Mouse (Mus musculus) gastrocnemius, adult 18-20 months (tissue): ENCODE measurements around the gene Tuba8. TPM values are rescaled to one million over a fixed set of nuclear protein-coding genes. Genes with fewer than 3 reads are reported as not detected.

Experiments
- DNase-seq: peaks from one replicate; pipeline ENCODE4 v3.0.0; 2021; ENCODE audit warnings: low spot score
- long read RNA-seq, 2 experiments: library from polyadenylated mRNA; stranded (forward); transcript quantifications; one replicate each; pipeline ENCODE4 v2.0.0; 2021
- total RNA-seq, 2 experiments: library from RNA; stranded (reverse); gene quantifications; 2 replicates each; pipeline ENCODE4 v1.2.3; 2021

The Tuba8 gene
- total RNA-seq, result 100 to 1,000 TPM; 193 to 210 TPM
- long read RNA-seq, experiment 1, transcript Tuba8-201 (5 exons, 2,263 nt), result major isoform, 471 of 546 reads
- long read RNA-seq, experiment 1, partial matches to known transcripts, result 68 of 546 reads
- long read RNA-seq, experiment 1, other reads (novel, unspliced or antisense), result 7 of 546 reads
- long read RNA-seq, experiment 2, transcript Tuba8-201 (5 exons, 2,263 nt), result major isoform, 332 of 367 reads
- long read RNA-seq, experiment 2, partial matches to known transcripts, result 11 of 367 reads
- long read RNA-seq, experiment 2, other reads (novel, unspliced or antisense), result 24 of 367 reads

- DNase-seq, result peak; percentile 82
Observed at GRCm38 (mm10) chr6:121210149-121210925, at the start of gene Tuba8. TSS of gene Tuba8 (plus strand) at chr6:121210696.

- DNase-seq, result no peak
Observed at GRCm38 (mm10) chr6:121162616-121163015, 47.9 kb upstream of the Tuba8 start.

- no peak for DNase-seq
Observed at GRCm38 (mm10) chr6:121166098-121166552, 44.4 kb upstream of the Tuba8 start.

GRCm38 (mm10) chr6:121167381-121167975 lies 43.0 kb upstream of the Tuba8 start:
- DNase-seq, result no peak

GRCm38 (mm10) chr6:121171102-121171501 lies 39.4 kb upstream of the Tuba8 start:
- DNase-seq, result peak; percentile 49

GRCm38 (mm10) chr6:121173471-121173870 lies 37.0 kb upstream of the Tuba8 start:
- DNase-seq, result peak; percentile 55

GRCm38 (mm10) chr6:121174761-121175160 lies 35.7 kb upstream of the Tuba8 start:
- no peak for DNase-seq

GRCm38 (mm10) chr6:121176011-121176730 lies 34.3 kb upstream of the Tuba8 start:
- no peak for DNase-seq

GRCm38 (mm10) chr6:121176731-121177098 lies 33.8 kb upstream of the Tuba8 start:
- no peak for DNase-seq

- DNase-seq, result no peak
Observed at GRCm38 (mm10) chr6:121177118-121177708, 33.3 kb upstream of the Tuba8 start.

- DNase-seq, result peak; percentile 80
Observed at GRCm38 (mm10) chr6:121178700-121179358, 31.7 kb upstream of the Tuba8 start.

GRCm38 (mm10) chr6:121179846-121180245 lies 30.6 kb upstream of the Tuba8 start:
- no peak for DNase-seq

GRCm38 (mm10) chr6:121183414-121184173 lies 26.9 kb upstream of the Tuba8 start, which contains the start of gene Pex26:
TSS of gene Pex26 (plus strand) at chr6:121183667.
- peak; percentile 95 for DNase-seq

GRCm38 (mm10) chr6:121184198-121185140 lies 26.0 kb upstream of the Tuba8 start:
- peak; percentile 68 for DNase-seq

- no peak for DNase-seq
Observed at GRCm38 (mm10) chr6:121185232-121185631, 25.3 kb upstream of the Tuba8 start.

GRCm38 (mm10) chr6:121191261-121192009 lies 19.1 kb upstream of the Tuba8 start:
- DNase-seq, result no peak

GRCm38 (mm10) chr6:121194061-121194955 lies 16.2 kb upstream of the Tuba8 start:
- no peak for DNase-seq
